Mouse (Mus musculus) heart, embryonic 14.5 days (tissue): ENCODE measurements around the gene Pus7l. TPM values are rescaled to one million over a fixed set of nuclear protein-coding genes. Genes with fewer than 3 reads are reported as not detected.

ENCODE experiments used
- ATAC-seq: fragments of 200-750 bp; cut with Nextera tagmentation; 2 replicates; pipeline ENCODE4 v1.8.0; 2017; ENCODE audit warnings: low read depth, moderate TSS enrichment; ENCODE audit not compliant: insufficient number of reproducible peaks, insufficient read depth, low FRiP score
- H3K27ac ChIP-seq, 2 experiments: fragments of 200-500 bp in 1 of 2; fragments of 300-500 bp in 1 of 2; sonication (generic) in 1 of 2; replicated peaks in 1 of 2; 2 replicates each; pipeline ENCODE4 v1.5.1; 2012 to 2014; ENCODE audit warnings: low read depth in 2 of 2, low read length in 2 of 2, control low read depth in 1 of 2, mild to moderate bottlenecking in 1 of 2, mixed read lengths in 1 of 2; ENCODE audit not compliant: control insufficient read depth in 1 of 2, insufficient read depth in 1 of 2
- H3K27me3 ChIP-seq: fragments of 300-500 bp; sonication (generic); 2 replicates; pipeline ENCODE4 v1.6.1; 2014; ENCODE audit warnings: mild to moderate bottlenecking, low read length, control low read depth; ENCODE audit not compliant: control insufficient read depth, insufficient read depth
- H3K36me3 ChIP-seq: fragments of 300-500 bp; sonication (generic); 2 replicates; pipeline ENCODE4 v1.6.1; 2014; ENCODE audit warnings: mild to moderate bottlenecking, control low read depth, low read length, mixed read lengths; ENCODE audit not compliant: control insufficient read depth, insufficient read depth
- H3K4me1 ChIP-seq, 2 experiments: fragments of 200-500 bp in 1 of 2; fragments of 300-500 bp in 1 of 2; sonication (generic) in 1 of 2; 2 replicates each; pipeline ENCODE4 v1.6.1; 2012 to 2014; ENCODE audit warnings: low read length in 2 of 2, control low read depth in 1 of 2, mixed read lengths in 1 of 2; ENCODE audit not compliant: control insufficient read depth in 2 of 2, insufficient read depth in 2 of 2
- H3K4me2 ChIP-seq: fragments of 300-500 bp; sonication (generic); 2 replicates; pipeline ENCODE4 v1.6.1; 2014; ENCODE audit warnings: mild to moderate bottlenecking, low read length
- H3K4me3 ChIP-seq, 2 experiments: fragments of 200-500 bp in 1 of 2; fragments of 300-500 bp in 1 of 2; sonication (generic) in 1 of 2; 2 replicates each; pipeline ENCODE4 v1.5.1; 2012 to 2014; ENCODE audit warnings: low read length in 2 of 2, mild to moderate bottlenecking in 2 of 2, control low read depth in 1 of 2, low read depth in 1 of 2, moderate library complexity in 1 of 2; ENCODE audit not compliant: control insufficient read depth in 1 of 2, insufficient read depth in 1 of 2
- H3K9ac ChIP-seq: fragments of 300-500 bp; sonication (generic); 2 replicates; pipeline ENCODE4 v1.6.1; 2014; ENCODE audit warnings: mild to moderate bottlenecking, low read length
- H3K9me3 ChIP-seq: fragments of 300-500 bp; sonication (generic); 2 replicates; pipeline ENCODE4 v1.6.1; 2016; ENCODE audit warnings: low read length, control low read depth; ENCODE audit not compliant: control insufficient read depth
- WGBS: fragments of 180-500 bp; shearing (Covaris S2); extraction: QIAGEN DNeasy Blood & Tissue Kit; methylation state at CpG from one replicate; pipeline ENCODE4 v1.1.7; 2014; 5-methylcytosine and 5-hydroxymethylcytosine counted together
- polyA plus RNA-seq: library from polyadenylated mRNA; unstranded; fragments of >200 nt; fragmentation: Nextera tagmentation; extraction: Ambion mirVana; gene quantifications from 2 replicates; pipeline ENCODE4 v1.2.1, GENCODE M21; 2014

The Pus7l gene
- polyA plus RNA-seq, 1 experiment from 2014 or later: 4.1 TPM

GRCm38 (mm10) chr15:94539296-94539695 is 4.1 kb downstream of the Pus7l start:
- WGBS: 78% methylated on average over 3 of the region's 3 CpGs
- Histone ChIP-seq H3K4me3 (no peak overlapping the region), H3K4me2 (no peak overlapping the region), H3K27ac (no peak overlapping the region), H3K9me3 (no peaks in the 10 kb centered on the region), H3K27me3 (no peaks in the 10 kb centered on the region), H3K36me3 (0 out of 2 replicates have a peak, but pooled peaks cover 8% of the 10 kb centered on the region), H3K9ac (no peak overlapping the region), H3K4me1 (peaks cover 2 to 3% of the 10 kb centered on the region in 2 experiments; a peak in 2 of 4 replicates)
- no peak for ATAC-seq

- Histone ChIP-seq H3K4me3 (no peak overlapping the region), H3K27ac (no peak overlapping the region), H3K9ac (no peak overlapping the region), H3K9me3 (no peaks in the 10 kb centered on the region), H3K4me2 (no peak overlapping the region), H3K27me3 (no peaks in the 10 kb centered on the region), H3K36me3 (peaks cover 18% of the 10 kb centered on the region), H3K4me1 (no peaks in the 10 kb centered on the region)
- WGBS: 80% methylated on average over 7 of the region's 7 CpGs
- no peak for ATAC-seq
Observed at GRCm38 (mm10) chr15:94535521-94535920, 7.8 kb downstream of the Pus7l start.

DNA sequence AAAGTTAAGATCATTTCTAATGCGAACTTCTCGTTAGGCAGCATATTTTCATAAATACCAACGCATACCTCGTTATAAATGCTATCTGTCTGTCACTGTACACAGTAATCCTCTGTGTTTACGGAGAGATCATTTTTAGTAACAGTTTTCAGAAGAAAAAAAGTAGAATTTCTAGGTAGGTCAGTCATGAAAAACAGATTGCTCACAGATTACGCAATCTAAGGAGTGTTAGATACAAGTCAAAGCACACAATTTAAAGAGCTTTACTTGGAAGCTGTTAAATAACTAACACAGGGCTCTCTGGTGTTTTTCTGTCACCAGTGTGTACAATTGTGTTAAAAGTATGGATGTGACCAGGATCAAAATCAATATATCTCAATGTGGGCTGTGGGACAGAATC is 10.4 kb downstream of the Pus7l start:
- H3K27ac ChIP-seq: no peak overlapping the region
- H3K9ac ChIP-seq: no peak overlapping the region
- WGBS: 91% methylated on average over 6 of the region's 6 CpGs
- no peak for ATAC-seq
- H3K36me3 ChIP-seq: peaks cover 23% of the 10 kb centered on the region
- no peak overlapping the region for H3K4me3 ChIP-seq
- no peaks in the 10 kb centered on the region for H3K4me1 ChIP-seq
- H3K27me3 ChIP-seq: no peaks in the 10 kb centered on the region
- no peak overlapping the region for H3K4me2 ChIP-seq
- no peaks in the 10 kb centered on the region for H3K9me3 ChIP-seq

GRCm38 (mm10) chr15:94532306-94532705 is 11.0 kb downstream of the Pus7l start:
- Histone ChIP-seq H3K27ac (no peak overlapping the region), H3K9me3 (no peaks in the 10 kb centered on the region), H3K36me3 (peaks cover 28% of the 10 kb centered on the region), H3K9ac (no peak overlapping the region), H3K4me3 (no peak overlapping the region), H3K4me2 (no peak overlapping the region), H3K4me1 (no peaks in the 10 kb centered on the region), H3K27me3 (no peaks in the 10 kb centered on the region)
- 73% methylated on average over 5 of the region's 5 CpGs for WGBS
- no peak for ATAC-seq

- no peaks in the 10 kb centered on the region for H3K4me1 ChIP-seq
- H3K36me3 ChIP-seq: peaks cover 27% of the 10 kb centered on the region
- H3K4me2 ChIP-seq: no peak overlapping the region
- no peak overlapping the region for H3K27ac ChIP-seq
- H3K9ac ChIP-seq: no peak overlapping the region
- no peak for ATAC-seq
- no peaks in the 10 kb centered on the region for H3K9me3 ChIP-seq
- H3K27me3 ChIP-seq: no peaks in the 10 kb centered on the region
- H3K4me3 ChIP-seq: no peak overlapping the region
- WGBS: 71% methylated on average over 3 of the region's 3 CpGs
Observed at GRCm38 (mm10) chr15:94530519-94530918, 12.8 kb downstream of the Pus7l start.

DNA sequence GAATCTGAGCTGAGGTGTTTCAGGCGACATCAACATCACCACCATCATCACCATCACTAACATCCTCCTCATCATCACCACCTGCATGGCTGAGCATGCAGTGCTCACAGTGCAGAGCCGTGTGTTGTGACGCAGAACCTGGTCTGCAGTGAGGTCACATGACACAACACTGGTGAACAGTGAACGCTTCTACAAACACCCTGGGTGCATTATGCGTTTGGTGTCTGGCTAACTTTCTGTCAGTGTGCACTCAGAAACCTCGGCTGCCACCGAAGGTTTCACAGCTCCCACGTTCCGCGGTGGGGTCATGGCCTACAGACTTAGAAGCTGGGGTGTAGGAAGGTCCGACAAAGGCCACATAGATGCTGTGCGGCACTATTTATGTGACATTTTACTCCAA is 18.4 kb downstream of the Pus7l start:
- 82% methylated on average over 12 of the region's 12 CpGs for WGBS
- Histone ChIP-seq H3K27me3 (no peaks in the 10 kb centered on the region), H3K4me1 (no peaks in the 10 kb centered on the region), H3K4me3 (no peak overlapping the region), H3K9ac (no peak overlapping the region), H3K27ac (no peak overlapping the region), H3K4me2 (no peak overlapping the region), H3K9me3 (no peaks in the 10 kb centered on the region), H3K36me3 (peaks cover 19% of the 10 kb centered on the region; the same call in 1 of the 2 replicates)
- ATAC-seq: no peak

DNA sequence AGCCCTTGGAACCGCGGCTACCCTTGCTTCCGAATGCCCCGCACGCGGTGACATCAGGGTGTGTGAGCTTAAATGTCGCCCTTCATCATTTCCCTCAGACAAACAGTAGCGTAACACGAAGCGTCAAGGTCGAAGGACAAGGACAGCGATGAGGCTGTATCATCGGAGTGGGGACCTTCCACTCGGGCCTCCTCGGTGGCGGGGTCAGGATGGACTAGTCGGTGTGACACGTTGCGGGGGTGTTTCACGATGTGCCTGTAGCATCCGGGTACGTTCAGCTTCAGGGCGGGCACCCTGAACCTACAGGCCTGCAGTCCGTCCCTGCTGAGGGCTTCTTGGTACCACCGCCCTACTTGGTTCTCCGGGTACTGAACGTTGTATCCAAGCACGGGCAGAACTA is 20.1 kb downstream of the Pus7l start:
- no peak overlapping the region for H3K4me2 ChIP-seq
- H3K9me3 ChIP-seq: no peaks in the 10 kb centered on the region
- no peak overlapping the region for H3K9ac ChIP-seq
- no peak overlapping the region for H3K27ac ChIP-seq
- 76% methylated on average over 28 of the region's 28 CpGs for WGBS
- no peak overlapping the region for H3K4me3 ChIP-seq
- H3K27me3 ChIP-seq: no peaks in the 10 kb centered on the region
- no peak for ATAC-seq
- no peaks in the 10 kb centered on the region for H3K4me1 ChIP-seq
- peaks cover 15% of the 10 kb centered on the region; the same call in 1 of the 2 replicates for H3K36me3 ChIP-seq

DNA sequence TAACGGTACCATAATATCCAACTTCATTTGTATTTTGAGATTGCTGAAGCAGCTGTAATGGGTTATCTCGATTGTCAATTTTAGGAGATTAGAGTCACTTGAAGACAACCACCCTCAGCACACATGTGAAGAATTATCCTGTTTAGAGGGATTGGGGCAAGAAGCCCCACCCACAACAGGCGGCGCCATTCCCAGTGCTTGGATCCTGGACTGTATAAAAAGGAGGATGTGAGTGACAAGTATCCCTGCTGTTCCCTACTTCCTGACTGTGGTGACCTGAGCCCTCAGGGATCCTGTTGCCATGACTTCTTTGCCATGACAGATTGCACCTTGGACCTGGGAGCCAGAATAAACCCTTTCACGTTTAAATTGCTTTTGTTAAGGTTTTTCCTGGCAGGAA is 22.4 kb downstream of the Pus7l start:
- WGBS: 71% methylated on average over 5 of the region's 5 CpGs
- Histone ChIP-seq H3K4me2 (no peak overlapping the region), H3K9me3 (no peaks in the 10 kb centered on the region), H3K36me3 (peaks cover 6% of the 10 kb centered on the region; the same call in 1 of the 2 replicates), H3K27ac (no peak overlapping the region), H3K4me3 (no peak overlapping the region), H3K9ac (no peak overlapping the region), H3K27me3 (no peaks in the 10 kb centered on the region), H3K4me1 (no peaks in the 10 kb centered on the region)
- no peak for ATAC-seq
